Mouse (Mus musculus) bone marrow macrophage, adult 2 months (primary cell): ENCODE measurements around the gene Reln.

Experiments
- CTCF ChIP-seq: IDR thresholded peaks from 2 replicates; pipeline ENCODE4 v1.5.1; 2012; ENCODE audit warnings: low read depth, mild to moderate bottlenecking, low read length, moderate library complexity
- POLR2A ChIP-seq: IDR thresholded peaks from 2 replicates; pipeline ENCODE4 v1.6.1; 2012; ENCODE audit warnings: mild to moderate bottlenecking, low read depth, low read length, borderline replicate concordance

DNA sequence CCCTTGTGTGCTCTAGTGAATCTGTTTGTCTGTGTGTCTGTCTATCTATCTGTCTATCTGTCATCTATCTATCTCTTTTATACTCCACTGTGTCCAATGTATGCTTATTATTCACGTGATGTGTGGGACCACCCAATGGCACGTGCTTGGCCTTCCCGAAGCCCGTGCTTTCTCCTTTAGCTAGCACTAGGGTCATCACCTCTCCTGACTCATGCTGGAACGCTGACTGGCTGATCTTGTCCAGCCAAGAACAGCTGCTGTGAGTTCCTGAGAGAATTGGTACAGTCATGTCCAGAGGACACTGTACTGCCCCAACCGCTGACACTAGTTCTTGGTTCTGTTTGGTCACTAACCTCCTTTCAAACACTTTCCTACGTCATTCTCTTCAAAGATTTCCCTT, 485.8 kb downstream of the Reln start:
- TF ChIP-seq POLR2A = no peak
- TF ChIP-seq CTCF = no peak
